Mouse (Mus musculus): ENCODE measurements around the gene Camta1. TPM values are rescaled to one million over a fixed set of nuclear protein-coding genes. Genes with fewer than 3 reads are reported as not detected.

The Camta1 gene
- polyA plus RNA-seq, 1 experiment from 2014 or later: 150 TPM

- no peak for DNase-seq (ENCODE audit: low spot score, missing footprints)
- Histone ChIP-seq H3K4me1 (ENCODE audit: control insufficient read depth, insufficient read depth, low read length) (no peaks in the 10 kb centered on the region), H3K27ac (ENCODE audit: low read depth, low read length) (no peak overlapping the region), H3K27me3 (ENCODE audit: control insufficient read depth, insufficient read depth, low read length) (no peaks in the 10 kb centered on the region), H3K4me2 (no peak overlapping the region), H3K36me3 (ENCODE audit: control insufficient read depth, insufficient read depth, low read length) (no peaks in the 10 kb centered on the region), H3K9me3 (ENCODE audit: control insufficient read depth, low read length) (no peaks in the 10 kb centered on the region), H3K4me3 (ENCODE audit: low read depth, low read length) (no peak overlapping the region), H3K9ac (ENCODE audit: low read length) (no peak overlapping the region)
- no peak for ATAC-seq (ENCODE audit: low FRiP score)
- WGBS: 92% methylated on average over 3 of the region's 3 CpGs
Observed at GRCm38 (mm10) chr4:151835860-151836259, 25.8 kb downstream of the Camta1 start.

GRCm38 (mm10) chr4:151834536-151834935, 27.1 kb downstream of the Camta1 start:
- DNase-seq (ENCODE audit: low spot score, missing footprints) (no peak), ATAC-seq (ENCODE audit: low FRiP score) (no peak)
- H3K27me3 ChIP-seq (ENCODE audit: control insufficient read depth, insufficient read depth, low read length): no peaks in the 10 kb centered on the region
- H3K9me3 ChIP-seq (ENCODE audit: control insufficient read depth, low read length): no peaks in the 10 kb centered on the region
- no peak overlapping the region for H3K9ac ChIP-seq (ENCODE audit: low read length)
- H3K4me3 ChIP-seq (ENCODE audit: low read depth, low read length): no peak overlapping the region
- no peaks in the 10 kb centered on the region for H3K4me1 ChIP-seq (ENCODE audit: control insufficient read depth, insufficient read depth, low read length)
- no peak overlapping the region for H3K4me2 ChIP-seq
- H3K36me3 ChIP-seq (ENCODE audit: control insufficient read depth, insufficient read depth, low read length): no peaks in the 10 kb centered on the region
- WGBS: 81% methylated on average over 10 of the region's 10 CpGs
- H3K27ac ChIP-seq (ENCODE audit: low read depth, low read length): no peak overlapping the region

- Histone ChIP-seq H3K36me3 (ENCODE audit: control insufficient read depth, insufficient read depth, low read length) (no peaks in the 10 kb centered on the region), H3K27me3 (ENCODE audit: control insufficient read depth, insufficient read depth, low read length) (no peaks in the 10 kb centered on the region), H3K4me2 (no peak overlapping the region), H3K27ac (ENCODE audit: low read depth, low read length) (no peak overlapping the region), H3K9ac (ENCODE audit: low read length) (no peak overlapping the region), H3K9me3 (ENCODE audit: control insufficient read depth, low read length) (no peaks in the 10 kb centered on the region), H3K4me1 (ENCODE audit: control insufficient read depth, insufficient read depth, low read length) (no peaks in the 10 kb centered on the region), H3K4me3 (ENCODE audit: low read depth, low read length) (no peak overlapping the region)
- 95% methylated on average over 7 of the region's 7 CpGs for WGBS
- ATAC-seq (ENCODE audit: low FRiP score): no peak
- DNase-seq (ENCODE audit: low spot score, missing footprints): no peak
Observed at GRCm38 (mm10) chr4:151833940-151834449, 27.7 kb downstream of the Camta1 start.

GRCm38 (mm10) chr4:151827840-151828239, 33.8 kb downstream of the Camta1 start:
- Histone ChIP-seq H3K27ac (ENCODE audit: low read depth, low read length) (no peak overlapping the region), H3K27me3 (ENCODE audit: control insufficient read depth, insufficient read depth, low read length) (no peaks in the 10 kb centered on the region), H3K4me1 (ENCODE audit: control insufficient read depth, insufficient read depth, low read length) (no peaks in the 10 kb centered on the region), H3K4me3 (ENCODE audit: low read depth, low read length) (no peak overlapping the region), H3K9me3 (ENCODE audit: control insufficient read depth, low read length) (no peaks in the 10 kb centered on the region), H3K9ac (ENCODE audit: low read length) (no peak overlapping the region), H3K36me3 (ENCODE audit: control insufficient read depth, insufficient read depth, low read length) (no peaks in the 10 kb centered on the region), H3K4me2 (no peak overlapping the region)
- 89% methylated on average over 3 of the region's 3 CpGs for WGBS
- ATAC-seq (ENCODE audit: low FRiP score) (no peak), DNase-seq (ENCODE audit: low spot score, missing footprints) (no peak)

- H3K9ac ChIP-seq (ENCODE audit: low read length): no peak overlapping the region
- no peaks in the 10 kb centered on the region for H3K36me3 ChIP-seq (ENCODE audit: control insufficient read depth, insufficient read depth, low read length)
- no peak overlapping the region for H3K4me2 ChIP-seq
- H3K4me3 ChIP-seq (ENCODE audit: low read depth, low read length): no peak overlapping the region
- H3K27me3 ChIP-seq (ENCODE audit: control insufficient read depth, insufficient read depth, low read length): no peaks in the 10 kb centered on the region
- H3K27ac ChIP-seq (ENCODE audit: low read depth, low read length): no peak overlapping the region
- no peaks in the 10 kb centered on the region for H3K9me3 ChIP-seq (ENCODE audit: control insufficient read depth, low read length)
- no peak for ATAC-seq (ENCODE audit: low FRiP score)
- DNase-seq (ENCODE audit: low spot score, missing footprints): no peak
- no peaks in the 10 kb centered on the region for H3K4me1 ChIP-seq (ENCODE audit: control insufficient read depth, insufficient read depth, low read length)
Observed at GRCm38 (mm10) chr4:151827356-151827755, 34.3 kb downstream of the Camta1 start.

GRCm38 (mm10) chr4:151823963-151824362, 37.7 kb downstream of the Camta1 start:
- no peak overlapping the region for H3K27ac ChIP-seq (ENCODE audit: low read depth, low read length)
- no peaks in the 10 kb centered on the region for H3K36me3 ChIP-seq (ENCODE audit: control insufficient read depth, insufficient read depth, low read length)
- H3K9ac ChIP-seq (ENCODE audit: low read length): no peak overlapping the region
- H3K27me3 ChIP-seq (ENCODE audit: control insufficient read depth, insufficient read depth, low read length): no peaks in the 10 kb centered on the region
- DNase-seq (ENCODE audit: low spot score, missing footprints) (no peak), ATAC-seq (ENCODE audit: low FRiP score) (no peak)
- no peaks in the 10 kb centered on the region for H3K4me1 ChIP-seq (ENCODE audit: control insufficient read depth, insufficient read depth, low read length)
- no peaks in the 10 kb centered on the region for H3K9me3 ChIP-seq (ENCODE audit: control insufficient read depth, low read length)
- H3K4me3 ChIP-seq (ENCODE audit: low read depth, low read length): no peak overlapping the region
- no peak overlapping the region for H3K4me2 ChIP-seq
- 73% methylated on average over 3 of the region's 3 CpGs for WGBS

- H3K27ac ChIP-seq (ENCODE audit: low read depth, low read length): no peak overlapping the region
- H3K4me3 ChIP-seq (ENCODE audit: low read depth, low read length): no peak overlapping the region
- no peaks in the 10 kb centered on the region for H3K36me3 ChIP-seq (ENCODE audit: control insufficient read depth, insufficient read depth, low read length)
- no peak for DNase-seq (ENCODE audit: low spot score, missing footprints)
- ATAC-seq (ENCODE audit: low FRiP score): no peak
- H3K4me1 ChIP-seq (ENCODE audit: control insufficient read depth, insufficient read depth, low read length): peaks cover 4% of the 10 kb centered on the region; the same call in 1 of the 2 replicates
- no peak overlapping the region for H3K9ac ChIP-seq (ENCODE audit: low read length)
- H3K27me3 ChIP-seq (ENCODE audit: control insufficient read depth, insufficient read depth, low read length): no peaks in the 10 kb centered on the region
- no peak overlapping the region for H3K4me2 ChIP-seq
- H3K9me3 ChIP-seq (ENCODE audit: control insufficient read depth, low read length): no peaks in the 10 kb centered on the region
- 84% methylated on average over 2 of the region's 2 CpGs for WGBS
Observed at GRCm38 (mm10) chr4:151822986-151823385, 38.7 kb downstream of the Camta1 start.

GRCm38 (mm10) chr4:151817981-151818766, 43.5 kb downstream of the Camta1 start:
- no peak overlapping the region for H3K4me2 ChIP-seq
- no peaks in the 10 kb centered on the region for H3K9me3 ChIP-seq (ENCODE audit: control insufficient read depth, low read length)
- no peak overlapping the region for H3K4me3 ChIP-seq (ENCODE audit: low read depth, low read length)
- peaks cover 4% of the 10 kb centered on the region; the same call in 1 of the 2 replicates for H3K4me1 ChIP-seq (ENCODE audit: control insufficient read depth, insufficient read depth, low read length)
- DNase-seq (ENCODE audit: low spot score, missing footprints): no peak
- H3K27ac ChIP-seq (ENCODE audit: low read depth, low read length): peak overlapping the region; percentile 14; the same call in 1 of the 2 replicates
- no peak overlapping the region for H3K9ac ChIP-seq (ENCODE audit: low read length)
- H3K36me3 ChIP-seq (ENCODE audit: control insufficient read depth, insufficient read depth, low read length): no peaks in the 10 kb centered on the region
- WGBS: 52% methylated on average over 3 of the region's 3 CpGs
- no peaks in the 10 kb centered on the region for H3K27me3 ChIP-seq (ENCODE audit: control insufficient read depth, insufficient read depth, low read length)
- ATAC-seq (ENCODE audit: low FRiP score): no peak

- Histone ChIP-seq H3K4me3 (ENCODE audit: low read depth, low read length) (no peak overlapping the region), H3K27ac (ENCODE audit: low read depth, low read length) (no peak overlapping the region), H3K36me3 (ENCODE audit: control insufficient read depth, insufficient read depth, low read length) (no peaks in the 10 kb centered on the region), H3K27me3 (ENCODE audit: control insufficient read depth, insufficient read depth, low read length) (no peaks in the 10 kb centered on the region), H3K4me2 (no peak overlapping the region), H3K9me3 (ENCODE audit: control insufficient read depth, low read length) (no peaks in the 10 kb centered on the region), H3K9ac (ENCODE audit: low read length) (no peak overlapping the region), H3K4me1 (ENCODE audit: control insufficient read depth, insufficient read depth, low read length) (peaks cover 4% of the 10 kb centered on the region; the same call in 1 of the 2 replicates)
- ATAC-seq (ENCODE audit: low FRiP score) (no peak), DNase-seq (ENCODE audit: low spot score, missing footprints) (no peak)
- 89% methylated on average over 4 of the region's 4 CpGs for WGBS
Observed at GRCm38 (mm10) chr4:151813711-151814110, 48.0 kb downstream of the Camta1 start.
